Mouse (Mus musculus) cerebellum, adult 2 months (tissue): ENCODE results near the gene Nfya. TPM values are rescaled to one million over a fixed set of nuclear protein-coding genes. Genes with fewer than 3 reads are reported as not detected.

Experiments used
- DNase-seq, 2 experiments: peaks; one replicate each; pipeline ENCODE4 v3.0.0; 2021
- H3K27ac ChIP-seq: fragments of 200-500 bp; 2 replicates; pipeline ENCODE4 v1.5.1; 2012; ENCODE audit warnings: low read length, control low read depth, inconsistent platforms; ENCODE audit not compliant: insufficient read depth
- H3K27me3 ChIP-seq: fragments of 200-500 bp; 2 replicates; pipeline ENCODE4 v1.6.1; 2012; ENCODE audit warnings: inconsistent platforms, mild to moderate bottlenecking, low read length, moderate library complexity; ENCODE audit not compliant: control insufficient read depth, insufficient read depth
- H3K4me1 ChIP-seq: fragments of 200-500 bp; 2 replicates; pipeline ENCODE4 v1.6.1; 2011; ENCODE audit warnings: low read length; ENCODE audit not compliant: control insufficient read depth, insufficient read depth
- H3K4me3 ChIP-seq: fragments of 200-500 bp; replicated peaks from 2 replicates; pipeline ENCODE3; 2011; ENCODE audit warnings: mild to moderate bottlenecking, low read depth, low read length, control low read depth; ENCODE audit not compliant: insufficient read depth
- CTCF ChIP-seq: fragments of 200-500 bp; IDR thresholded peaks from 2 replicates; pipeline ENCODE4 v1.5.1; 2011; ENCODE audit warnings: low read depth, mild to moderate bottlenecking, control low read depth, low read length, moderate library complexity, borderline replicate concordance; ENCODE audit not compliant: insufficient read depth
- POLR2A ChIP-seq: fragments of 200-500 bp; IDR thresholded peaks from 2 replicates; pipeline ENCODE4 v1.6.1; 2011; ENCODE audit warnings: low read length, control low read depth, borderline replicate concordance; ENCODE audit not compliant: insufficient read depth
- WGBS: fragments of 180-500 bp; shearing (Covaris S2); methylation state at CpG from one replicate; pipeline ENCODE4 v1.1.7; 2018; 5-methylcytosine and 5-hydroxymethylcytosine counted together
- polyA plus RNA-seq: library from polyadenylated mRNA; depleted of rRNA; stranded (reverse); fragments of >200 nt; gene quantifications from 2 replicates; pipeline ENCODE4 v1.2.3, GENCODE M21; 2012

Gene Nfya
- polyA plus RNA-seq, 1 experiment: 20.3 TPM

DNA sequence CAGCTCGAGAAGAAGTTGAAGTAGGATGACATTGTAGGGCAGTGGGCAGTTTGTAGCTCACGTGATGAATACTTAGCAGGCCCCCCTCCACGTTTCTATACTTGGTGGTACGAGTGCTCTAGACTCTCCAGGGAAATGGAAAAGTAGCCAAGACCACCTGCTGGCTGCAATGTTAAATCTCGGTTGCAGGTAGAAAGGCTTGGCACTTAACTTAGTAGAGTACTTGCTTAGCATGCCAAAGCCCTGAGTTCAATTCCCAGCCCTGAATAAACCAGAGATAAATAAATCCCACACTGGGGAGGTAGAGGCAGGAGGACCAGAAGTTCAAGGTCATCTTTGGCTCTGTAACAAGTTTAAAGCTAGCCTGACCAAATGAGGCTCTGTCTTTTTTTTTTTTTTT, 24.8 kb upstream of the Nfya start:
- WGBS: 69% methylated on average over 5 of the region's 5 CpGs
- Histone ChIP-seq H3K4me1 (no peaks in the 10 kb centered on the region), H3K27me3 (no peaks in the 10 kb centered on the region), H3K4me3 (no peak overlapping the region), H3K27ac (no peak overlapping the region)
- no peak for DNase-seq
- TF ChIP-seq POLR2A (no peak), CTCF (no peak)

DNA sequence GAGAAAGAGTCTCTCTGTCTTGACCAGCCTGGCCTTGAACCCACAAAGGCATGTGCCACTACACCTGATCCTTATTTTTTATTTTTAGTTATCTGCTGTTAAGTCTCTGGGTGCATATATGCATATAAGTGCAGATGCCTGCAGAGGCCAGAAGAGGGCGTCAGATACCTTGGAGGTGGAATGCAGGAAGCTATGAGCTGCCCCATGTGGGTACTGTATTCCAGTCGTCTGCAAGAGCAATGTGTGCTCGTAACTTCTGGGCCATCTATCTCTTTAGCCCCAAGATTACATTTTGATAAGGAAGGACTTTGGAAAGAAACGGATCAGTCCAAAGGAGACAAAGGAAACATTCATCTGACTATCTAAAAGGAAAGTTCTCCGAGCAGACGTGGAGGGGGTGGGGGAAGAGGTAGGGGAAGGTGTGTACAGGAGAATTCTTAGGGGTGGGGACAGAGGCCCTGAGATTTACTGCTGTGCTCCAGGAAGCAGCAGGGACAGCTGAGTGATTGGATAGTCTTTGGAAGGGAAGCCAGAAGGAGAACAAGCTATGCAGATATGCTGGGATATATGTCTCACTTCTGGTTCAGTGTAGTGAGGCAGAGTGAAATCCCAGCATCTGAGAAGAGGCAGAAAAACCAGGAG, 24.1 kb upstream of the Nfya start:
- Histone ChIP-seq H3K4me1 (no peaks in the 10 kb centered on the region), H3K4me3 (no peak overlapping the region), H3K27ac (no peak overlapping the region), H3K27me3 (no peaks in the 10 kb centered on the region)
- no peak for TF ChIP-seq POLR2A
- no peak for TF ChIP-seq CTCF
- no peak for DNase-seq
- WGBS: 86% methylated on average over 6 of the region's 6 CpGs

DNA sequence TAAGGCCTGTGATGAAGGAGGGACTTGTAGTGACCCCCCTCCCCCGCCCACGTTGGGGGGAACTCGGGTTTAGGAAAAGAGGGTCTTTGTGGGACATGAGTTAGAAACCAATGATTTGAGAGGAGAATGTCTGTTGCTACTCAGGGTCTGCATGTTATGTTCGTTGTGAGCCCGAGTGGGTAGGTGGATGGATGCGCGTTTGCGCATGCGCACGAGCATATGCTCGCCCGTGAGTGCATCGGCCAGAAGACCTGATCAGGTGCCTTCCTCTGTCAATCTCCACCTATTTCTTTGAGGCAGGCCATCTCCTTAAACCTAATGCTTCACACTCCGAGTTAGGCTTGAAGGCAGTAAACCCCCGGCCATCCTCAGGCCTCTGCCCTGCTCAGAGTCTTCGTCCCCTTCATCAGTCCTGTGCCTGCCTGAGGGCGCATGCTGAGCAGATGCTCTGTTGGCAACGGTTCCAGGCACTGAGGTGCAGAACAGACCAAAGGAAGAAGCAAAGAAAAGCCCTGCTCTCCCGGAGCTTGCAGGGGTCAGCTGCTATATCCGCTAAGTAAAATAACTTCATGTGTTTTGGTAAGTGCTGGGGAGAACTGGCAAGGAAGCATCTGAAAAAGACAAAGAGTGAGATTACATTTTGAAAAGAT, 23.4 kb upstream of the Nfya start:
- H3K4me1 ChIP-seq: no peaks in the 10 kb centered on the region; the same call in 1 of the 2 replicates
- H3K27me3 ChIP-seq: no peaks in the 10 kb centered on the region
- H3K27ac ChIP-seq: no peak overlapping the region
- DNase-seq: no peak
- no peak overlapping the region for H3K4me3 ChIP-seq
- TF ChIP-seq POLR2A (no peak), CTCF (no peak)
- 58% methylated on average over 20 of the region's 20 CpGs for WGBS

GRCm38 (mm10) chr17:48432158-48432980, 22.7 kb upstream of the Nfya start, which contains the start of gene Apobec2:
TSS of gene Apobec2 (minus strand) at chr17:48432930.
- TF ChIP-seq POLR2A (no peak), CTCF (no peak)
- no peak within 1 kb of the TSS for H3K27ac ChIP-seq
- 67% methylated on average over 16 of the region's 16 CpGs for WGBS
- H3K4me1 ChIP-seq: no peaks in the 10 kb centered on the region; the same call in 1 of the 2 replicates
- no peak within 1 kb of the TSS for H3K4me3 ChIP-seq
- no peaks in the 10 kb centered on the region for H3K27me3 ChIP-seq
- no peak for DNase-seq

DNA sequence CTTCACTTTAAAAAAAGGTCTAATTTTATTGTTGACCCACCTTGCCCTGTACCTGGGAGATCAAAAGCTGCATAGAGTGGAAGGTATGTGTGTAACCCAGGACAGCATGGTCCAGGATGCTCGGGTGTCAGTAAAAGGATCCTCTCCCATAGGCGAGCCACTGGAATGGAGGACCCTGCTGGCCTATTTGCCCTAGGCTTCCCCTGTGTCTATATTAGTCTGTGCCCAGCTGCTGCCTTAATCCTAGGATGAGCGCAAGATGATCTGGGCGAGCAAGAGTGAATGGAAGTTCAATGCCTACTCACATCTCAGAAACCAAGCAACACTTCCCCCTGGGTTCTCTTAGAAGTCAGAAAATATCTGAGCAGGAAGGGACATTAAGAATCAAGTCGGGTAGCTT, 21.3 kb upstream of the Nfya start:
- no peak for DNase-seq
- 92% methylated on average over 5 of the region's 5 CpGs for WGBS
- no peaks in the 10 kb centered on the region; the same call in 1 of the 2 replicates for H3K4me1 ChIP-seq
- H3K4me3 ChIP-seq: no peak overlapping the region
- H3K27ac ChIP-seq: no peak overlapping the region
- no peaks in the 10 kb centered on the region for H3K27me3 ChIP-seq
- TF ChIP-seq CTCF: no peak
- TF ChIP-seq POLR2A: no peak

- Histone ChIP-seq H3K27me3 (no peaks in the 10 kb centered on the region), H3K4me1 (no peaks in the 10 kb centered on the region; the same call in 1 of the 2 replicates), H3K4me3 (no peak overlapping the region), H3K27ac (no peak overlapping the region)
- TF ChIP-seq CTCF (no peak), POLR2A (no peak)
- DNase-seq: no peak
- WGBS: 69% methylated on average over 5 of the region's 5 CpGs
These were observed 20.7 kb upstream of the Nfya start for GRCm38 (mm10) chr17:48430394-48430793.

- WGBS: 62% methylated on average over 11 of the region's 11 CpGs
- Histone ChIP-seq H3K4me1 (no peaks in the 10 kb centered on the region; the same call in 1 of the 2 replicates), H3K27me3 (no peaks in the 10 kb centered on the region), H3K4me3 (no peak overlapping the region), H3K27ac (no peak overlapping the region)
- no peak for DNase-seq
- TF ChIP-seq POLR2A (no peak), CTCF (no peak)
These were observed 18.3 kb upstream of the Nfya start for GRCm38 (mm10) chr17:48427852-48428530.
